Mouse (Mus musculus) neural tube, embryonic 15.5 days (tissue): ENCODE measurements around the gene Apbb2. TPM values are rescaled to one million over a fixed set of nuclear protein-coding genes. Genes with fewer than 3 reads are reported as not detected.

Experiments
- ATAC-seq: fragments of 200-750 bp; cut with Nextera tagmentation; 2 replicates; pipeline ENCODE4 v1.8.0; 2017; ENCODE audit warnings: mild to moderate bottlenecking, moderate TSS enrichment, moderate library complexity; ENCODE audit not compliant: low FRiP score
- H3K27ac ChIP-seq: fragments of 300-500 bp; sonication (generic); replicated peaks from 2 replicates; pipeline ENCODE4 v1.5.1; 2015; ENCODE audit warnings: mild to moderate bottlenecking, inconsistent platforms
- H3K27me3 ChIP-seq: fragments of 300-500 bp; sonication (generic); replicated peaks from 2 replicates; pipeline ENCODE4 v1.6.1; 2015; ENCODE audit warnings: inconsistent platforms
- H3K36me3 ChIP-seq: fragments of 300-500 bp; sonication (generic); 2 replicates; pipeline ENCODE4 v1.6.1; 2015; ENCODE audit warnings: inconsistent platforms
- H3K4me1 ChIP-seq: fragments of 300-500 bp; sonication (generic); 2 replicates; pipeline ENCODE4 v1.6.1; 2015; ENCODE audit warnings: inconsistent platforms
- H3K4me2 ChIP-seq: fragments of 300-500 bp; sonication (generic); 2 replicates; pipeline ENCODE4 v1.6.1; 2015; ENCODE audit warnings: inconsistent platforms, mild to moderate bottlenecking, moderate library complexity
- H3K4me3 ChIP-seq: fragments of 300-500 bp; sonication (generic); replicated peaks from 2 replicates; pipeline ENCODE4 v1.5.1; 2015; ENCODE audit warnings: mild to moderate bottlenecking, inconsistent platforms
- H3K9ac ChIP-seq: fragments of 300-500 bp; sonication (generic); replicated peaks from 2 replicates; pipeline ENCODE4 v1.6.1; 2015; ENCODE audit warnings: mild to moderate bottlenecking, inconsistent platforms
- H3K9me3 ChIP-seq: fragments of 300-500 bp; sonication (generic); replicated peaks from 2 replicates; pipeline ENCODE4 v1.6.1; 2016; ENCODE audit warnings: inconsistent platforms
- WGBS: fragments of 180-500 bp; shearing (Covaris S2); methylation state at CpG from one replicate; pipeline ENCODE4 v1.1.7; 2015; ENCODE audit warnings: mixed read lengths; 5-methylcytosine and 5-hydroxymethylcytosine counted together
- polyA plus RNA-seq: library from polyadenylated mRNA; unstranded; fragments of >200 nt; fragmentation: Nextera tagmentation; extraction: Ambion mirVana; gene quantifications from 2 replicates; pipeline ENCODE4 v1.2.1, GENCODE M21; 2015

The Apbb2 gene
- polyA plus RNA-seq, 1 experiment from 2014 or later: 118 TPM

GRCm38 (mm10) chr5:66498140-66498539 lies 120.4 kb downstream of the Apbb2 start:
- no peaks in the 10 kb centered on the region for H3K27me3 ChIP-seq
- 0 out of 2 replicates have a peak overlapping the region, but pooled peaks have one; percentile 2 for H3K27ac ChIP-seq
- 80% methylated on average over 1 of the region's 1 CpGs for WGBS

GRCm38 (mm10) chr5:66497479-66498087 lies 121.0 kb downstream of the Apbb2 start:
- no peak for ATAC-seq
- H3K9me3 ChIP-seq: no peaks in the 10 kb centered on the region
- peaks cover 38% of the 10 kb centered on the region for H3K4me1 ChIP-seq
- no peak overlapping the region for H3K9ac ChIP-seq
- H3K4me2 ChIP-seq: no peak overlapping the region
- H3K4me3 ChIP-seq: no peak overlapping the region
- WGBS: 49% methylated on average over 14 of the region's 14 CpGs
- H3K27ac ChIP-seq: peak overlapping the region; percentile 2; the same call in 1 of the 2 replicates
- H3K36me3 ChIP-seq: no peaks in the 10 kb centered on the region
- H3K27me3 ChIP-seq: no peaks in the 10 kb centered on the region

More at GRCm38 (mm10) chr5:66498140-66498539, 120.4 kb downstream of the Apbb2 start:
- no peak for ATAC-seq
- no peak overlapping the region for H3K4me2 ChIP-seq
- H3K36me3 ChIP-seq: no peaks in the 10 kb centered on the region
- H3K4me1 ChIP-seq: peaks cover 32% of the 10 kb centered on the region
- H3K4me3 ChIP-seq: no peak overlapping the region
- no peak overlapping the region for H3K9ac ChIP-seq
- H3K9me3 ChIP-seq: no peaks in the 10 kb centered on the region

- Histone ChIP-seq H3K4me1 (peaks cover 44% of the 10 kb centered on the region), H3K4me2 (no peak overlapping the region), H3K27ac (no peak overlapping the region), H3K9me3 (no peaks in the 10 kb centered on the region), H3K4me3 (no peak overlapping the region), H3K36me3 (no peaks in the 10 kb centered on the region), H3K9ac (no peak overlapping the region), H3K27me3 (no peaks in the 10 kb centered on the region)
- no peak for ATAC-seq
- WGBS: 58% methylated on average over 4 of the region's 4 CpGs
Measured at GRCm38 (mm10) chr5:66496881-66497360, 121.7 kb downstream of the Apbb2 start.

- 68% methylated on average over 4 of the region's 4 CpGs for WGBS
- peaks cover 46% of the 10 kb centered on the region for H3K4me1 ChIP-seq
- no peak overlapping the region for H3K9ac ChIP-seq
- no peaks in the 10 kb centered on the region for H3K9me3 ChIP-seq
- H3K4me2 ChIP-seq: no peak overlapping the region
- no peak overlapping the region for H3K27ac ChIP-seq
- no peaks in the 10 kb centered on the region for H3K36me3 ChIP-seq
- no peak overlapping the region for H3K4me3 ChIP-seq
- ATAC-seq: no peak
- no peaks in the 10 kb centered on the region for H3K27me3 ChIP-seq
Measured at GRCm38 (mm10) chr5:66494651-66495050, 123.9 kb downstream of the Apbb2 start.

- Histone ChIP-seq H3K4me1 (peaks cover 37% of the 10 kb centered on the region), H3K27me3 (no peaks in the 10 kb centered on the region), H3K9me3 (no peaks in the 10 kb centered on the region), H3K9ac (no peak overlapping the region), H3K27ac (0 out of 2 replicates have a peak overlapping the region, but pooled peaks have one; percentile 29), H3K36me3 (no peaks in the 10 kb centered on the region), H3K4me2 (no peak overlapping the region), H3K4me3 (no peak overlapping the region)
- 70% methylated on average over 4 of the region's 4 CpGs for WGBS
- ATAC-seq: no peak
Measured at GRCm38 (mm10) chr5:66492563-66492960, 126.0 kb downstream of the Apbb2 start.

- Histone ChIP-seq H3K9me3 (no peaks in the 10 kb centered on the region), H3K4me2 (no peak overlapping the region), H3K36me3 (no peaks in the 10 kb centered on the region), H3K4me1 (peaks cover 32% of the 10 kb centered on the region), H3K27ac (no peak overlapping the region), H3K4me3 (no peak overlapping the region), H3K27me3 (no peaks in the 10 kb centered on the region), H3K9ac (no peak overlapping the region)
- no peak for ATAC-seq
- 56% methylated on average over 14 of the region's 14 CpGs for WGBS
Measured at GRCm38 (mm10) chr5:66491907-66492562, 126.5 kb downstream of the Apbb2 start.

- WGBS: 19% methylated on average over 7 of the region's 7 CpGs
- no peak for ATAC-seq
Measured at GRCm38 (mm10) chr5:66486028-66486427, 132.6 kb downstream of the Apbb2 start.

GRCm38 (mm10) chr5:66476266-66476665 lies 142.3 kb downstream of the Apbb2 start:
- Histone ChIP-seq H3K27ac (no peak overlapping the region), H3K4me1 (peaks cover 5% of the 10 kb centered on the region; the same call in 1 of the 2 replicates), H3K9ac (no peak overlapping the region), H3K4me3 (no peak overlapping the region), H3K36me3 (no peaks in the 10 kb centered on the region), H3K4me2 (no peak overlapping the region), H3K27me3 (no peaks in the 10 kb centered on the region), H3K9me3 (no peaks in the 10 kb centered on the region)
- no peak for ATAC-seq
- 81% methylated on average over 10 of the region's 10 CpGs for WGBS

More at GRCm38 (mm10) chr5:66486028-66486427, 132.6 kb downstream of the Apbb2 start:
- Histone ChIP-seq H3K9me3 (no peaks in the 10 kb centered on the region), H3K4me1 (peaks cover 11% of the 10 kb centered on the region), H3K9ac (no peak overlapping the region), H3K27me3 (no peaks in the 10 kb centered on the region), H3K4me2 (no peak overlapping the region), H3K4me3 (no peak overlapping the region), H3K36me3 (no peaks in the 10 kb centered on the region), H3K27ac (peak overlapping the region; percentile 23; the same call in 1 of the 2 replicates)

- Histone ChIP-seq H3K4me1 (peaks cover 5% of the 10 kb centered on the region; the same call in 1 of the 2 replicates), H3K4me3 (no peak overlapping the region), H3K9ac (no peak overlapping the region), H3K27me3 (no peaks in the 10 kb centered on the region), H3K9me3 (no peaks in the 10 kb centered on the region), H3K4me2 (no peak overlapping the region), H3K27ac (no peak overlapping the region), H3K36me3 (no peaks in the 10 kb centered on the region)
- ATAC-seq: no peak
- 95% methylated on average over 6 of the region's 6 CpGs for WGBS
Measured at GRCm38 (mm10) chr5:66475824-66476223, 142.8 kb downstream of the Apbb2 start.

GRCm38 (mm10) chr5:66474153-66474552 lies 144.4 kb downstream of the Apbb2 start:
- peaks cover 5% of the 10 kb centered on the region; the same call in 1 of the 2 replicates for H3K4me1 ChIP-seq
- peak overlapping the region; percentile 56; the same call in 1 of the 2 replicates for H3K27ac ChIP-seq
- H3K36me3 ChIP-seq: no peaks in the 10 kb centered on the region
- peak overlapping the region; percentile 20; the same call in 1 of the 2 replicates for H3K4me2 ChIP-seq
- no peak overlapping the region for H3K4me3 ChIP-seq
- no peaks in the 10 kb centered on the region for H3K9me3 ChIP-seq
- 61% methylated on average over 11 of the region's 11 CpGs for WGBS
- ATAC-seq: peak; percentile 21; the same call in 1 of the 2 replicates
- H3K9ac ChIP-seq: no peak overlapping the region
- H3K27me3 ChIP-seq: no peaks in the 10 kb centered on the region

GRCm38 (mm10) chr5:66473599-66473998 lies 145.0 kb downstream of the Apbb2 start:
- H3K27ac ChIP-seq: peak overlapping the region; percentile 45; the same call in 1 of the 2 replicates
- WGBS: 16% methylated on average over 12 of the region's 12 CpGs
- H3K4me1 ChIP-seq: peaks cover 5% of the 10 kb centered on the region; the same call in 1 of the 2 replicates
- H3K4me3 ChIP-seq: no peak overlapping the region
- ATAC-seq: no peak
- no peak overlapping the region for H3K4me2 ChIP-seq
- H3K9ac ChIP-seq: no peak overlapping the region
- H3K36me3 ChIP-seq: no peaks in the 10 kb centered on the region
- H3K27me3 ChIP-seq: no peaks in the 10 kb centered on the region
- no peaks in the 10 kb centered on the region for H3K9me3 ChIP-seq

GRCm38 (mm10) chr5:66470837-66471236 lies 147.7 kb downstream of the Apbb2 start:
- Histone ChIP-seq H3K9ac (no peak overlapping the region), H3K4me1 (peaks cover 5% of the 10 kb centered on the region; the same call in 1 of the 2 replicates), H3K36me3 (no peaks in the 10 kb centered on the region), H3K4me3 (no peak overlapping the region), H3K27ac (no peak overlapping the region), H3K27me3 (no peaks in the 10 kb centered on the region), H3K9me3 (no peaks in the 10 kb centered on the region), H3K4me2 (no peak overlapping the region)
- no peak for ATAC-seq
- 88% methylated on average over 5 of the region's 5 CpGs for WGBS
